Mouse (Mus musculus) c-Kit-positive CD71-positive TER-119-negative erythroid progenitor cells, embryonic 14.5 days (primary cell): ENCODE data around the gene Pgap2.
"Not testable (repeated sequence)": the region's sequence is repeated elsewhere in the genome, so short reads cannot be mapped to it uniquely, and the experiment has no call there.

Experiments
- DNase-seq: peaks from one replicate; pipeline ENCODE4 v3.0.0-alpha.2; 2013; ENCODE audit warnings: low read depth

The Pgap2 gene

DNA sequence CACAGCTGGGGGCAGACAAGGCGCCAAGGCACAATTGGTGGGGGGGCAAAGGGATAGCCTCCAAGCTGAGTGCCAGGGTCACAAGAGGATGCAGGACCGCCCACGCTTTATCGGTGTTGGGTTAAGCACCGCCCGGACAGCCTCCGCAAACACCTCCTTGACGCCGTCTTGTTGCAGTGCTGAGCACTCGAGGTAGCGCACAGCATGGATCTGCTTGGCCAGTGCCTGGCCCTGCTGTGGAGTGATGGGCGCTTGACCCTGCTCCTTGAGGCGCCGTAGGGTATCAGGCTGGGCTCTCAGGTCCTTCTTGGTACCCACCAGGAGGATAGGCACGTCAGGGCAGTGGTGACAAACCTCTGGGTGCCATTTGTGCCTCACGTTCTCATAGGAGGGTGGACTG is 29.6 kb downstream of the Pgap2 start:
- DNase-seq, result no peak

DNA sequence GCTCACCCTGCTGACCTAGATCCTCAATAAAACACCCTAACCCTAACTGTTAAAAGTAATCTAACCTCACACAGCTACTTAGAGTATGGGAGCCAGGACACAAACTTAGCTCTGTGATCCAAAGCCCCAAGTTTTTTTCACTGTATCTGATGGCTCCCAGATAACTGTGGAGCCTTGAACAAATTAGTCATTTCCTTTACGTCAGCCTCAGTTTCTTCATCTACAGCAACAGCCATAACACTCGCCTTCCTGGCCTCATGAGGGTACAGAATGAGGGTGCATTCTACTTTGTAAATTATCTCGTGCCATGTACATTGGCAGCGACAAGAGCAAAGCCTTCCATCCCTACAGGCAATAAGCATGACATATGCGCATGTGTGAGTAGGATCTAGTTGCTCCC is 32.4 kb downstream of the Pgap2 start:
- no peak for DNase-seq

DNA sequence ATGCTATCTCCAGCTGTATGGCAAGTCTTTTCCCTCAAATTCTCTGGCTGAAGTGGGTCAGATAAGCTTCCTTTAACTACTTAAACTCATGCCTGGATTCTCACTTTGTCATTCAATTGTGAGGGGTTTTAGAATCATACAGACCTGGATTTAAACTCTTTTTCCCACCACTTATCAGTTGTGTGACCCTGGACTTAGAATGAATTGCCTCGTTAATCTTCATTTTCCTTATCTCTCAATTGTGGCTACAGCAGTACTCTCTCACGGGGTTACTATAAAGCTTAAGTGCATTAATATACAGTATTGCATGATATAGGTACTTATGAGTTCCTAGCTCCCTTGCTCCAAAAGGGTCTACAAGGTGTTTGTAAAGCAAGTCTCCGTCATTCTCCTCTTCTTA is 32.9 kb downstream of the Pgap2 start:
- no peak for DNase-seq

DNA sequence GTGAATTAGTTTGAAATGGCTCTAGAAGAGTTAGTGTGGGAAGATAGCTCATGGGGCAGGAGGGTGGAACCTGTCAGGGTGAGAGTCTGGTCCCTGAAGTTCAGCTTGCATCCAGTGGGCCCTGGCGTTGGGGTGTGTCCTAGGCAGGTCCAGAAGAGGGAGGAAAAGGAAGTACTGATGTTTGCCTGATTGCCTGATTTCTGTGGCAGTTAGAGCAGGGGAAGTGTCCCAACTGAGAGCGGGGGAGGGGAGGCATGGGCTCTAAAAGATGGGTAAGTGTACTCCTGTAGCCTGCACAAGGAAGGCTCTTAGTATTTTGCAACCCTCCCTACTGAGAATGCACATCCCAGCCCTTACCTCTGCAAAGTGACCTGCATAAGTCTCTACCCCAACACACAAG is 33.9 kb downstream of the Pgap2 start:
- no peak for DNase-seq

DNA sequence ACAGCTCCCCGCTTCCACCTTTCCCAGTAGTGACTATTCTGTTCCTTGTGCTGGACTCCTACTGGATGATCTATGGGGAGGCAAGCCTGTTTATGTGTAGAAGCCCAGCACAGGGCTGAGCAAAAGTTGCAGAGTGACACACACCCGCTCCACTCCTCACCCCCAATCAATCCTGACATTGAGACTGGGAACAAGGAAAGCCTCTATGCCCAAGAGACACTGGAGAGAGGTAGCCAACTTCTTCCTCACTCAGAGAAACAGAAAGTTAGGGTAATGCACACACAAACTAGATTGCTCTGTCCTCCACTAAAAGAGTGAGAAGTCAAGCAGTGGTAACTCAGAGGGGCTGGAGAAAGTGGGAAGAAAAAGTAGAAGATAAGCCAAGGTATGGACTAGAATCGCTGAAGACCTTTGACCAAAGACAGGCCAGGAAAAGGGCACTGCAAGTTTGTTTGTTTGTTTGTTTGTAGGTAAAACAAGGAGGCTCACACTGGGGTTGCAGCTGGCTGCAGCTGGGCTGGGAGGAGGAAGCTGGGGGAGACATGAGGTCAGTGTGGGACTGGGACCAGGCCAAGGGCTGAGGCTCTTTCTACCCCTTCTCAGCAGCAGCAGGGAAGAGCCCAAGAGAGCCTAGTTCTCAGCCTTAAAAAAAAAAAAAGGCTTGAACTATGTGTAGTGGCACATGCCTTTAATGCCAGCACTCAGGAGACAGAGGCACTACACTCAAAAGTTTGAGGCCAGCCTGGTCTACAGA is 35.0 kb downstream of the Pgap2 start:
- no peak for DNase-seq

DNA sequence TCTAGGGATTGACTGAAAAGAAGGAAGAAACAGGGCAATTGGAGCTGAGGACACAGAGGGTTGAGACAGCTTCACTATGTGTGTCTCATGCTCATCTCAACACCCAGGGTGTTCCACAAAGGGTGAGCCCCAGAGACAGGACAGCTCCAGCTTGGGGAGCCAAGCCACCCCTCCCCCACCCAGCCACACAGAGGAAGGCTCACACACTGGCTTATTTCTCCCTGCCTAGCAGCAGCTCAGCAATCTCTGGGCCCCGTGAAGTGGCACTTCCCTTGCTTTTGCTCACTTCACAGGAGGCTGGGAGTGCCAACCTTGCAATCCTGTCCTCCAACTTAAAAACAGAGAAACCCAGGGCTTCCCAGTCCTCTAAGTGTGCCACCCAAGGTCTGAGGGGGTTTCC is 35.8 kb downstream of the Pgap2 start:
- no peak for DNase-seq

DNA sequence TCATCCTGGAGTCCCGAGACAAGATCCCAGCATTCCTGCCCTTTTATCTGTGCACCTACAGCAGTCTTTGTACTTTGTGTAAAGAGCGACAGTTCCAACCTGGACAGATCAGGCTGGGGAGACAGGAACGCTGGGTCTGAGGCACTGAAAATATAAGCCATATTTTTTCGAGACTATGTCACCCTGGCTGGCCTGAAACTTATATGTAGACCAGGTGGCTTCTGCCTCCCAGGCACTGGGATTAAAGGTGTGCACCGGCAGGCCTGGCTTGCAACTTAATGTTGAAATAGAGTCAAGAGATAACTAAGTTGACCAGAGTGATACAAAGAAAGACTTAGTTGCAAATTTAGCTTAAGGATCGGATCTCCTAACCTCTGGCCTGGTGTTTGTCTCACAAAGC is 36.3 kb downstream of the Pgap2 start:
- no peak for DNase-seq

DNA sequence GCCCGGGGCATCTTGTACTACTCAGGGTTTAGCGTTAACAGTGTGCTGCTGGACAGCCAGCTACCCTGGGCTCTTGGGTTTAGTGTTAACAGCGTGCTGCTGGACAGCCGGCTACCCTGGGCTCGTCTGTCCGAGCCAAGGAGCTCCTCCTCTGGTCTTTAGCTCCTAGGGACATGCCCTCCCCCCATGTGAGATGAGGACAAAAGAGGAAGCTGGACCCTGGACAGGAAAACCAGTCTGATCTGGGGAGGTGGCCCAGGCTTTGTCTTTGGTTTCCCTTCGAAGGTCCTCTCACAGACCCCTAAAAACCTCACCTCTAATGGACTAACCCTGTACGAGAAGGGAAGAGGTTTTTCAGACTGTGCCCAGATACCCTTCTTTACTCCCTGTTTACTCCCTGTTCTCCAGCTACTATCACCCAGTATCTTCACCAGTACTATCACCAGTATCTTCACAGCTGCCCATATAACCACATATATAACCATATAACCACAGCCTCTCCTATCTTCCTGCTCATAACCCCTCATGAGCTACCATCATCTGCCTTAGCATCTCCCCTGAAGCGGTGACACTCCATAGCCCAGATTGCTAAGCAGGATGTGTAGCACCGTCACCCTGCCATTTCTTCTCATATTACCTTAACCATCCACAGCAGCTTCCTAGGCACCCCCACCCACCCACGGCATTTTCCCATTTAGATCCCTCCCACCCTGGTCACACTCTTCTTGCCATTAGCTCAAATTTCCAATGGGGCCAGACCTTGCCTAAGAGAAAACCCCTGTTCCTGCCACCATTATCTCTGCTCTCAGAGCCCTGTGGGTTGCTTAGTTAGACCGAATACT is 37.2 kb downstream of the Pgap2 start:
- DNase-seq, result no peak

DNA sequence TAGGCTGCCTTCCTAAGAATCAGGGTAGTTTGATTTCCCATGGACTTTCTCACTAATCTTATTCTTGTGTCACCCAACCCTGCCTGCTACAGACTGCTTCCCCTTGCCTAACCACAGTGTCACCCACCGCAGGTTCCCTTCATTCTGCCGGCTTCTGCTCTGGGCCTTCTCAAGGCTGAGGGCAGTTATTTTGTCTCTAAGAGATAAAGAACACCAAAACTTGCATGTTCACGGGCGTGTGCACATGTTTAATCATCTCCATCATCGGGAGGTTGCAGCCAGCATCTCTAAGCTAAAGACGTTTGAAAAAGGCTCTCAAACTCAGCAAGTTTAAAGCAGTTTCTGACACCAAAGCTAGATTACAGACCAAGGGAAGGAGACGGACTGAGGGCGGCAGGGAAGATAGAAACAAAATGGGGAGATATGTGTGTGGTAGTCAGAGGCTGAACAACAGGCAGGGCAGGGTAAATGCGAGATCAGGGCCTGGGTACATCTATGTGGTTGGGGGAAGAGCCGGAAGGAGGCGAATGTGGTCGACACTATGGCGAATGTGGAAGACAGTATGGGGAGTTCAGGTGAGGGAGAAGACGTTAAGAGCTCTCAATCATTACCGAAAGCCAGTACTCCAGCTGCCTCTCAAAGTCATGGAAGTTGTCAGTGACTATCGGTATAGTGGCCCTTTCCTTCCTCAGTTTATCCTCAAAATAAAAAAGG is 38.8 kb downstream of the Pgap2 start:
- DNase-seq, result no peak

DNA sequence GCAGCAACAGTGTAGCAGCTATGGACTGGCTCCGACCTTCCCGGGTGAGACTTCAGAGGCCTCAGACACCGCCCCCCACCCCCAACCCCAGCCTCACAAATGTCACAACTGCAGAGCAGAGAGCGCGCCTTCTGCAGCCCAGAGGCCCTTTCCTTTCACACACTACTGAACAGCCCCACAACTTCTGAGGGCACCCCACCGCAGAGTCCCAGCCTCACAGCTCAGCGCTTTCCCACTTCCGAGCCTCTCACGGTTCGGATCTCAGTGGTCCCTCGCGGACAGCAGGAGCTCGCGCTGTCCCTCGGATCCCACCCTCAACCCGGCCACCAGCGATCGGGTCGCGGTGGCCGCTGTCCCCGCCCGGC is 39.5 kb downstream of the Pgap2 start:
- no peak for DNase-seq

DNA sequence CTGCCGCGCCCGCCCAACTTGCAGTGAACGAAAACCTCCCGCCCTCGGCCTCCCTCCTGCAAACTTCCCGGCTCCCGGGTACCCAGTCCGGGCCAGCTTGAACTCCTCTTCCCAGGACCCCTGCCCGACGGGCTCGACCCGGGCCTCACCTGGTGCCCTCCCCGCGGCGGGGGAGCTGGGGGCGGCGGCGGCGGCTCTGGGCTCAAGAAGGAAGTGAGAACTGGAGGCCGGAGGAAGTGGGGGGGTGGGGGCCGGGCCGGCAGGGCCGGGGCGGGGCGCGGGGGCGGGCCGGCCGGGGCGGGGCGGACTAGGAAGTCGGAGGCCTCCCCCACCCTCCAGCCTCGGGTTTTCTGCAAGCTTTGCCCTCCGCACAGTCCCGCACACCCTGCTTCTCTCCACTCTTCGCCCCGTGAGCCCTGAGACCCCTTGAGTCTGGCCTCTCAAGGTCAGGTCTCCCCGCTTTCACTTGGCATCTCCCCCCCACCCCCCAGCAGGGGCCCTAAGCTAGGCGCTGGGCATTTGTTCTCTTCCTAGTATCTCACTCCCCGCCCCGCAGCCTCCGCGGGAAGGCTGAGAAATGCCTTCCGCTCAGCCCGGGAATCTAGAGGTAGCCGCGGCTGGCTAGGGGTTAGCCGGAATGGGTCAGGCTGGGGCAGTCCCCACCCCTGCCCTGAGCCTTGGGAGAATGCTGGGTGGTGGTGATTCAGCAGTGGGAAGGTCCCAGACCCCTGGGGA is 40.1 kb downstream of the Pgap2 start:
- no peak for DNase-seq

DNA sequence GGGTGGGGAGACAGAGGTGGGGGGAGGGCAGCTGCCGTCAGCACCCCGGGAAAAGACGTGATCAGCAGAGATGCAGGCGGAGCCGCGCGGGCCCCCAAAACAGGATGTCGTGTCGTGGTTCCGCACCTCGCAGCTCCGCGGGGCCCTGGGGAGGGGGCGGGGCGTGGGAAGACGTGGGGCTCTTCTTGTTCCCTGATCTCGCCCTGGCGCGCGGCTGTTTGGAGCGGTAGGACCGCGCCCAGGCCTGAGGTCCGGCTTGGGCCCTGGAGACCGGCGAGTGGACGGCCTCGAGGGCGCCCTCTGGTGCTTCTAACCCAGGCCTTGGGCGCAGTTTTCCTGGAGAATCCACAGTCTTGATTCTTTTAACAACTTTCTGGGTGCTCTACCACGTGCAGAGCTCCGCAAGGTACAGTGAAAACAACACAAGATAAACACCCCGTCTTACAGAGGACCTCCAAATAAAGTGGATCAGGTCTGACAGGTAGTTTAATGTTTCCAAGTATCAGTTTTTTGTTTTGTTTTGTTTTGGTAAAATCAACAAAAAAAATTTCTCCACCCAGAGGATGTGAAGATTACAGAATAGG is 40.7 kb downstream of the Pgap2 start:
- peak; percentile 68 for DNase-seq

DNA sequence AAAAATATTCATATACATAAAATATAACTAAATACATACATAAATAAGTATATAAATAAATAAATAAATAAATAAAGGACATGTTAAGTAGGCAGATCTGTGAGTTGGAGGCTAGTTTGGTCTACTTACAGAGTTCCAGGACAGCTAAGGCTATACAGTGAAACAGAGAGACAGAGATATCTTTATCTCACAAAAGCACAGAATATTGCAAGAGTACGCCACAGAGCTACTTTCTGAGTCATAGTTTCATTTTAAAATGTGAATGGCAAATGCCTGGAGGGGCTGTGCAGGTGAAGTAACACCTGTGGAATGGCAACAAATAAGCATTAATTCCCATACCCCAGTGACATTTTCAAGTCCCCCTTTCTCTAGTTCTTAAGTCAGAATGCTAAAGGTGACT is 43.6 kb downstream of the Pgap2 start:
- DNase-seq, result no peak

DNA sequence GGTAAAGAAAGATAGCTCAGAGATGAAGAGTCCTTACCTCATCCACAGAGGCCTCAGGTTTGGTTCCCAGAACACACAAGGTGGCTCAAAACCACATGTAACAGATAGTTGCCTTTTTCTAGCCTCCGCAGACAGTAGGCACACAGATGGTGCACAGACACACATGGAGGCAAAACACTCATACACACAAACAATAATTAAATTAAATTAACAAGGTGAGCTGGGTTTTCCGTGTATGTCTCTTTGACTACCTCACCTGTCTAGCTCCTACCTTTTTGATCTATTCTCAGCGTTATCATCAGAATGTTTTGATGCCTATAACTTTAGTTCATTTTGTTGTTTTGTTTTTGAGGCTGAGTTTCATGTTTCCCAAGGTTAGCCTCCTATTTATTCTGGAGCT is 45.9 kb downstream of the Pgap2 start, which contains the start of gene Rhog:
Gene Rhog, minus strand, starts transcription at position 101 of the 400 bp plus-strand sequence.
- no peak for DNase-seq

DNA sequence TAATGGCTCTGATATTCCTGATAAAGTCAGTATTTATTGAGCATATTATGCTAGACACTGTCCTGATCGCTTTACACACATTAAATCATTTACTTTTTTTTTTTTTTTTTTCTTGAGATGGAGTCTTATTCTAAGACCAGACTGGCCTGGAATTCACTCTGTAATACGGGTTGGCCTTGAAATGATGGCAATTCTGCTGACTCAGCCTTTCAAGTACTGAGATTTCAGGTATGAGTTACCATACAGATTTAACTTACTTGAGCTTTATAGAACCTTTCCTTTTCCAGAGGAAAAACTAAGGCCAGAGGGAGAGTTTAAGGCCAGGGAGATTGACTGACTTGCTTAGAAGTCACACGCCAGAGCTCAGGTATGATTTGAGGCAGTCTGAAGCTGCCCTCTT is 46.6 kb downstream of the Pgap2 start:
- DNase-seq, result no peak

DNA sequence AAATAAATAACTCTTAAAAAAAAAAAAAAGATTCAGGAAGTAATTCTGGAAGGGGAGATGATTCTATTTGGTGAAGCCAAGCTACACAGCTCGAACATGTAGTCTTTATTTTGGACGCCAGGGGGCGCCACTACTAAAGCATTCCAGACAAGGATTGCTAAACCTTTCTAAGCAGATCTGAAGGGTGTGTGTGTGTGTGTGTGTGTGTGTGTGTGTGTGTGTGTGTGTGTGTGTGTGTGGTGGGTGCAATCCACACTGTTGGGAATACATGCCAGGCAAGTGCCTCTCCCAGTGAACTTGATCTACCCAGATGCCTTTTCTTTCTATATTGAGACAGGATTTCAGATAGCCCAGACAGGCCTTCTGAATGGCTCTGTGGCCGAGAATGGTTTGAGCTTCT is 48.2 kb downstream of the Pgap2 start:
- peak; percentile 72 for DNase-seq

DNA sequence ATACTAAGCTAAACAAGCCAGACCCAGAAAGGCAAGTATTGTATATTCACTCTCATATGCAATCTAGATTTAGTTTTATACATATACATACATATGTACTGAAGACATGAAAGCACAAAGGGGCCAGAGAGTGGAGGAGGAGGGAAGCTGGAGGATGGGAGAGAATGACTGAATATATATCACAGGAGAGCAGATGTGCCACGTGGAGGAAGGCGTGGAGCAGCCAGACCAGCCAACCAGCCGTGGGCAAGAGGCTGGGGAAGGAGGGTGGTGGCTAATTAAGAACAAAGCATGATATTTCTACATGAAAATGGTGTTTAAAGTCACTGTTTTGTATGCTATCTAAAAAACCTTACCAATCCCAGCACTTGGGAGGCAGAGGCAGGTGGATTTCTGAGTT is 48.7 kb downstream of the Pgap2 start:
- no peak for DNase-seq

DNA sequence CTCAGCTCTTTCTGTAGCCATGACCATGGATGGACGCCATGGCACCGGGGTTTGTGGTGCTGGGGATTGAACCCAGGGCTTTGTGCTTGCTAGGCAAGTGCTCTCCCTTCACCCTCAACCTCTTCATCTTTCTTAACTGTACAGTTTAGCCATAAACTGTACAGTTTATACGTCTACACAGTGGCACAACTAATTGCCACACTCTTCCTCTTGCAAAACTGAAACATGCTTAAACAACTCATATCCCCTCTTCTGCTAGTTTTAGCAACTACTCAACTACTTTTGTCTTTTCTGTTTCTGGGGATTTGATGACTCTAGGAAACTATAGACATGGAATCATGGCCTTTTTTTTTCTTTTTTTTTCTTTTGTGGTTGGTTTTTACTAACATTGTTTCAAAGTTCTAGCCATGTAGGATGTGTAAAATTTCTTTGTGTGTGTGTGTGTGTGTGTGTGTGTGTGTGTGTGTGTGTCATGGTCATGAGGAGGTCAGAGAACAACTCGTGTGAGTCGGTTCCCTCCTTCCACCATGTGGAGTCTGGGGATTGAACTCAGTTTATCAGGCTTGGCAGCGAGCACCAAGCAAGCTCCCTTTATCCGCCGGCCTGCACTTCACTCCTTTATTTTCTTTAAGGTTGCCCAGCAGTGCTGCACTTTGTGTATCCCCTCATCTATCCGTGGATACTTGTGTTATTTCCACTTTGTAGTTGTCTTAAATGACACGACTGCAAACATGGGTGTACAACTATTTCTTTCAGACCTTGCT is 49.9 kb downstream of the Pgap2 start:
- DNase-seq, result no peak

DNA sequence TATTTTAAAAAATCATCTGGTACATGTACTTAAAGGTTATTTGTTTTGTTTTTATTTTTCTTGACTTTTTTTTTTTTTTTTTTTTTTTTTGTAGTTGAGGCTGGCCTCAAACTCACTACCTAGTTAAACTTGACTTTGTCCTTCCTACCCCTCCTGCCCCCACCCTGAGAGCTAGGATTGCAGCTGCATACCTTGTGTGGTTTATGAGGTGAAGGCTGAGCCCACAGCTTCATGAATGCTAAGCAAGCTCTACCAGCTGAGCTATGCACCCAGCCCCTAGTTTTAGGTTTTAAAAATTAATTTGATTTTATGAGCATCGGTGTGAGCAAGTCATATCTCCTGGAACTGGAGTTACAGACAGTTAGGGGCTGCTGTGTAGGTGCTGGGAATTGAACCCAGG is 50.5 kb downstream of the Pgap2 start:
- no peak for DNase-seq

DNA sequence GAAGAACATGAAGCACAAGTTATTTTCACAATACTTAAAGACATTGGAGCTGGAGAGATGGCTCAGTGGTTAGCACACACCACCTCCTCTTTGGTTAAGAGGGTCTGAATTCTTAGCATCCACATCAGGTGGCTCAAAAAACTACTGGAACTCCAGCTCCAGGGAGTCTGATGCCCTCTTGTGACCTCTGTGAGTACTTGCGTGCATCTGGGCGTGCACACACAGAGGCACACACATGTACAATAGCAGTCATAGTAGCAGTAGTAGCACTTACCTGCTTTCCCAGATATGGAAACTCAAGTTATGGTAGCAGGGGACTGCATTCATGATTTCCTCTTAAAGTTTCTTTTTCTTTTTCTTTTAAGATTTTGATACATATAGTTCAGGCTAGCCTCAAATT is 53.0 kb downstream of the Pgap2 start:
- no peak for DNase-seq

DNA sequence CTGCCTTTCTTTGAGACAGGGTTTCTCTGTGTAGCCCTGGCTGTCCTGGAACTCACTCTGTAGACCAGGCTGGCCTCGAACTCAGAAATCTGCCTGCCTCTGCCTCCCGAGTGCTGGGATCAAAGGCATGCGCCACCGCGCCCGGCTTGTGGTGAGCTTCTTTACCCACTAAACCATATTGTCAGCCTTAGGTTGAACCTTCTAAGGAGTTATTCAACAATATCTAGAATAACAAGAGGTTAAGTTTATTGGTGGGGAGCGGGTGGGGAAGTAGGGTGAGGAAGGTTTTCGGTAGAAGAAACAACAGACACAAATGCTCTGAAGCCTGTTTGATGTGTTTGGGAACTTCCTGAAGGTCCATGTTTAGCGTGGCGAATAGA is 56.0 kb downstream of the Pgap2 start:
- not testable (repeated sequence) for DNase-seq
